Mouse (Mus musculus) limb, embryonic 15.5 days (tissue): ENCODE measurements around the gene Methig1. TPM values are rescaled to one million over a fixed set of nuclear protein-coding genes. Genes with fewer than 3 reads are reported as not detected.
A peak's percentile ranks its signal among the peaks of the same experiment; 100 is the strongest.
"Not testable (repeated sequence)": the region's sequence is repeated elsewhere in the genome, so short reads cannot be mapped to it uniquely, and the experiment has no call there.

Source experiments
- ATAC-seq: fragments of 200-750 bp; cut with Nextera tagmentation; 2 replicates; pipeline ENCODE4 v1.8.0; 2017; ENCODE audit warnings: low read depth, moderate TSS enrichment; ENCODE audit not compliant: insufficient number of reproducible peaks, low FRiP score, low TSS enrichment
- H3K27ac ChIP-seq: fragments of 300-500 bp; sonication (generic); 2 replicates; pipeline ENCODE4 v1.5.1; 2015; ENCODE audit warnings: moderate library complexity, mild to moderate bottlenecking, inconsistent platforms
- H3K27me3 ChIP-seq: fragments of 300-500 bp; sonication (generic); 2 replicates; pipeline ENCODE4 v1.6.1; 2015; ENCODE audit warnings: inconsistent platforms
- H3K36me3 ChIP-seq: fragments of 300-500 bp; sonication (generic); 2 replicates; pipeline ENCODE4 v1.6.1; 2015; ENCODE audit warnings: inconsistent platforms
- H3K4me1 ChIP-seq: fragments of 300-500 bp; sonication (generic); 2 replicates; pipeline ENCODE4 v1.6.1; 2015; ENCODE audit warnings: inconsistent platforms
- H3K4me2 ChIP-seq: fragments of 300-500 bp; sonication (generic); 2 replicates; pipeline ENCODE4 v1.6.1; 2015; ENCODE audit warnings: mild to moderate bottlenecking, inconsistent platforms
- H3K4me3 ChIP-seq: fragments of 300-500 bp; sonication (generic); 2 replicates; pipeline ENCODE4 v1.5.1; 2015; ENCODE audit warnings: mild to moderate bottlenecking, inconsistent platforms
- H3K9ac ChIP-seq: fragments of 300-500 bp; sonication (generic); 2 replicates; pipeline ENCODE4 v1.6.1; 2015; ENCODE audit warnings: inconsistent platforms
- H3K9me3 ChIP-seq: fragments of 300-500 bp; sonication (generic); 2 replicates; pipeline ENCODE4 v1.6.1; 2016; ENCODE audit warnings: inconsistent platforms
- WGBS: fragments of 180-500 bp; shearing (Covaris S2); methylation state at CpG from one replicate; pipeline ENCODE4 v1.1.7; 2015; 5-methylcytosine and 5-hydroxymethylcytosine counted together
- polyA plus RNA-seq: library from polyadenylated mRNA; unstranded; fragments of >200 nt; fragmentation: Nextera tagmentation; extraction: Ambion mirVana; gene quantifications from 2 replicates; pipeline ENCODE4 v1.2.1, GENCODE M21; 2015

Methig1 gene
- not detected in 2 replicates for polyA plus RNA-seq

- ATAC-seq, result no peak
Measured at GRCm38 (mm10) chr15:100352711-100353250, at the start of gene Methig1, which contains the start of gene Mettl7a2. TSS of gene Methig1 (plus strand) at chr15:100353149. TSS of gene Mettl7a2 (plus strand) at chr15:100353200.

GRCm38 (mm10) chr15:100303428-100304018 is 49.4 kb upstream of the Methig1 start:
- peak overlapping the region; percentile 53 for H3K4me3 ChIP-seq
- H3K27me3 ChIP-seq, result no peaks in the 10 kb centered on the region
- peak overlapping the region; percentile 76 for H3K4me2 ChIP-seq
- H3K4me1 ChIP-seq, result peaks cover 2% of the 10 kb centered on the region; the same call in 1 of the 2 replicates
- WGBS, result 60% methylated on average over 8 of the region's 8 CpGs
- ATAC-seq, result no peak
- no peaks in the 10 kb centered on the region for H3K36me3 ChIP-seq
- no peak overlapping the region for H3K9ac ChIP-seq
- H3K27ac ChIP-seq, result no peak overlapping the region
- no peaks in the 10 kb centered on the region for H3K9me3 ChIP-seq

More at GRCm38 (mm10) chr15:100352711-100353250, at the start of gene Methig1, which contains the start of gene Mettl7a2:
- no peak within 1 kb of the TSS for H3K4me3 ChIP-seq
- no peaks in the 10 kb centered on the region for H3K36me3 ChIP-seq
- H3K9ac ChIP-seq, result no peak within 1 kb of the TSS
- no peak within 1 kb of the TSS for H3K4me2 ChIP-seq
- no peaks in the 10 kb centered on the region for H3K9me3 ChIP-seq
- 67% methylated on average over 10 of the region's 10 CpGs for WGBS
- H3K4me1 ChIP-seq, result peaks cover 5% of the 10 kb centered on the region; the same call in 1 of the 2 replicates
- no peaks in the 10 kb centered on the region for H3K27me3 ChIP-seq
- H3K27ac ChIP-seq, result no peak within 1 kb of the TSS

GRCm38 (mm10) chr15:100304019-100304991 is 48.6 kb upstream of the Methig1 start, which contains the start of gene Mettl7a1:
TSS of gene Mettl7a1 (plus strand) at chr15:100304140.
- Histone ChIP-seq H3K4me2 (peak within 1 kb of the TSS; percentile 76), H3K27me3 (no peaks in the 10 kb centered on the region), H3K9me3 (no peaks in the 10 kb centered on the region), H3K4me3 (peak within 1 kb of the TSS; percentile 53), H3K36me3 (no peaks in the 10 kb centered on the region), H3K9ac (peak within 1 kb of the TSS; percentile 33), H3K27ac (peak within 1 kb of the TSS; percentile 73), H3K4me1 (peaks cover 2% of the 10 kb centered on the region; the same call in 1 of the 2 replicates)
- peak; percentile 57; the same call in 1 of the 2 replicates for ATAC-seq
- 3% methylated on average over 20 of the region's 30 CpGs for WGBS

- H3K4me1 ChIP-seq, result peaks cover 2% of the 10 kb centered on the region; the same call in 1 of the 2 replicates
- H3K9ac ChIP-seq, result no peak overlapping the region
- no peak overlapping the region for H3K4me3 ChIP-seq
- no peaks in the 10 kb centered on the region for H3K27me3 ChIP-seq
- no peak overlapping the region for H3K27ac ChIP-seq
- H3K4me2 ChIP-seq, result no peak overlapping the region
- no peaks in the 10 kb centered on the region for H3K36me3 ChIP-seq
- no peak for ATAC-seq
- 83% methylated on average over 2 of the region's 2 CpGs for WGBS
- H3K9me3 ChIP-seq, result no peaks in the 10 kb centered on the region
Measured at GRCm38 (mm10) chr15:100306201-100306600, 46.7 kb upstream of the Methig1 start.

- not testable (repeated sequence) for H3K9me3 ChIP-seq
- WGBS, result 34% methylated on average over 11 of the region's 11 CpGs
Measured at GRCm38 (mm10) chr15:100307438-100308096, 45.4 kb upstream of the Methig1 start.

GRCm38 (mm10) chr15:100312346-100312745 is 40.6 kb upstream of the Methig1 start:
- H3K27ac ChIP-seq, result no peak overlapping the region
- H3K4me3 ChIP-seq, result no peak overlapping the region
- ATAC-seq, result no peak
- no peaks in the 10 kb centered on the region for H3K36me3 ChIP-seq
- no peak overlapping the region for H3K9ac ChIP-seq
- no peaks in the 10 kb centered on the region for H3K4me1 ChIP-seq
- H3K27me3 ChIP-seq, result no peaks in the 10 kb centered on the region
- H3K9me3 ChIP-seq, result no peaks in the 10 kb centered on the region
- H3K4me2 ChIP-seq, result no peak overlapping the region
- WGBS, result 83% methylated on average over 2 of the region's 2 CpGs

More at GRCm38 (mm10) chr15:100307438-100308096, 45.4 kb upstream of the Methig1 start:
- H3K36me3 ChIP-seq, H3K4me3 ChIP-seq, H3K9ac ChIP-seq, H3K27ac ChIP-seq, H3K4me1 ChIP-seq, H3K4me2 ChIP-seq, ATAC-seq, H3K27me3 ChIP-seq: not testable (repeated sequence)

GRCm38 (mm10) chr15:100314448-100315145 is 38.4 kb upstream of the Methig1 start:
- H3K36me3 ChIP-seq, result no peaks in the 10 kb centered on the region
- H3K4me1 ChIP-seq, result no peaks in the 10 kb centered on the region
- no peaks in the 10 kb centered on the region for H3K9me3 ChIP-seq
- H3K4me3 ChIP-seq, result no peak overlapping the region
- no peak overlapping the region for H3K9ac ChIP-seq
- 95% methylated on average over 5 of the region's 5 CpGs for WGBS
- no peak overlapping the region for H3K4me2 ChIP-seq
- H3K27me3 ChIP-seq, result no peaks in the 10 kb centered on the region
- H3K27ac ChIP-seq, result no peak overlapping the region
- no peak for ATAC-seq

GRCm38 (mm10) chr15:100318014-100318671 is 34.8 kb upstream of the Methig1 start:
- H3K4me3 ChIP-seq, H3K27ac ChIP-seq, H3K9me3 ChIP-seq, H3K9ac ChIP-seq, H3K27me3 ChIP-seq, H3K36me3 ChIP-seq, H3K4me2 ChIP-seq, H3K4me1 ChIP-seq: not testable (repeated sequence)
- WGBS, result 48% methylated on average over 4 of the region's 4 CpGs
- ATAC-seq, result peak; percentile 48; the same call in 1 of the 2 replicates

GRCm38 (mm10) chr15:100319884-100320283 is 33.1 kb upstream of the Methig1 start:
- H3K9me3 ChIP-seq, result no peaks in the 10 kb centered on the region
- H3K4me1 ChIP-seq, result peaks cover 4% of the 10 kb centered on the region
- ATAC-seq, result no peak
- no peak overlapping the region for H3K4me3 ChIP-seq
- H3K27ac ChIP-seq, result no peak overlapping the region
- no peaks in the 10 kb centered on the region for H3K27me3 ChIP-seq
- 66% methylated on average over 1 of the region's 1 CpGs for WGBS
- no peaks in the 10 kb centered on the region for H3K36me3 ChIP-seq
- H3K4me2 ChIP-seq, result no peak overlapping the region
- no peak overlapping the region for H3K9ac ChIP-seq

GRCm38 (mm10) chr15:100320295-100320905 is 32.5 kb upstream of the Methig1 start:
- no peak overlapping the region for H3K9ac ChIP-seq
- H3K4me1 ChIP-seq, result peaks cover 4% of the 10 kb centered on the region
- 55% methylated on average over 9 of the region's 9 CpGs for WGBS
- H3K4me3 ChIP-seq, result no peak overlapping the region
- H3K36me3 ChIP-seq, result no peaks in the 10 kb centered on the region
- H3K27ac ChIP-seq, result no peak overlapping the region
- H3K4me2 ChIP-seq, result no peak overlapping the region
- H3K9me3 ChIP-seq, result no peaks in the 10 kb centered on the region
- no peaks in the 10 kb centered on the region for H3K27me3 ChIP-seq
- no peak for ATAC-seq
